Mouse (Mus musculus) testis, adult 2 months (tissue): ENCODE measurements around the gene Zcchc24.

Source experiments
- CTCF ChIP-seq: fragments of 200-500 bp; IDR thresholded peaks from 2 replicates; pipeline ENCODE4 v1.5.1; 2012; ENCODE audit warnings: low read depth, mild to moderate bottlenecking, inconsistent platforms, low read length, moderate library complexity; ENCODE audit not compliant: control insufficient read depth, insufficient read depth, insufficient replicate concordance
- POLR2A ChIP-seq: fragments of 200-500 bp; IDR thresholded peaks from 2 replicates; pipeline ENCODE4 v1.6.1; 2012; ENCODE audit warnings: low read depth, mild to moderate bottlenecking, inconsistent platforms, low read length, moderate library complexity; ENCODE audit not compliant: control insufficient read depth

DNA sequence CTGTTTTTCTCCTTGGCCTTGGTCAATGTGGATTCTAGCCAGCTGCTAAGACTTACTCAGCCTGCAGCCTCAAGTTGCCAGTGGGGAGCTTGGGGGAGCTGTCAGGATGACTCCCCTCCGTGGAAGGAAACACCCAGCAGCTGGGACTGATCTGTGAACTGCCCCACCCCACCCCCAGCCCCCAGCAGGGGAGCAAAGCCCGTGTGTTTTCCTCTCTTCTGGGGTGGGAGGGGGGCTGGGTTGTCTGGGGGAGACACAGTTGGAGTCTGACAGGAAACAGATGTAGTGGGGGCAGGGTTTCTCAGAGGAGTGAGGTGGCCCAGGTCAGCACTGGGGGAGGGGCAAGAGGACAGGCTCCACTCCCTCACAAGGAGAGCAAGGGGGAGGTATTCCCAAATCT, 50.4 kb downstream of the Zcchc24 start:
- TF ChIP-seq POLR2A (no peak), CTCF (no peak)
